Mouse (Mus musculus) lung, adult 2 months (tissue): Measurements from ENCODE around the gene Rfx4. TPM values are rescaled to one million over a fixed set of nuclear protein-coding genes. Genes with fewer than 3 reads are reported as not detected.

Experiments used
- DNase-seq: peaks from one replicate; pipeline ENCODE4 v3.0.0; 2022
- H3K4me1 ChIP-seq: fragments of 200-500 bp; 2 replicates; pipeline ENCODE4 v1.6.1; 2011; ENCODE audit warnings: low read length; ENCODE audit not compliant: control insufficient read depth, insufficient read depth
- H3K4me3 ChIP-seq: fragments of 200-500 bp; replicated peaks from 2 replicates; pipeline ENCODE3; 2011; ENCODE audit warnings: low read depth, mild to moderate bottlenecking, control low read depth, low read length; ENCODE audit errors: extremely low read depth
- CTCF ChIP-seq: fragments of 200-500 bp; IDR thresholded peaks from 2 replicates; pipeline ENCODE4 v1.5.1; 2011; ENCODE audit warnings: mild to moderate bottlenecking, low read length, control low read depth; ENCODE audit not compliant: insufficient read depth
- POLR2A ChIP-seq: fragments of 200-500 bp; IDR thresholded peaks from 2 replicates; pipeline ENCODE4 v1.6.1; 2011; ENCODE audit warnings: low read depth, mild to moderate bottlenecking, control low read depth, low read length, borderline replicate concordance; ENCODE audit errors: extremely low read depth
- WGBS: fragments of 180-500 bp; shearing (Covaris S2); methylation state at CpG from one replicate; pipeline ENCODE4 v1.1.7; 2018; 5-methylcytosine and 5-hydroxymethylcytosine counted together
- polyA plus RNA-seq: library from polyadenylated mRNA; depleted of rRNA; stranded (reverse); fragments of >200 nt; gene quantifications from 2 replicates; pipeline ENCODE4 v1.2.3, GENCODE M21; 2012

Gene Rfx4
- polyA plus RNA-seq, 1 experiment: 0.13 TPM

GRCm38 (mm10) chr10:84902213-84902612 lies 146.4 kb downstream of the Rfx4 start:
- WGBS: 79% methylated on average over 2 of the region's 2 CpGs
- no peaks in the 10 kb centered on the region for H3K4me1 ChIP-seq
- no peak for DNase-seq
- no peak for TF ChIP-seq CTCF
- TF ChIP-seq POLR2A: no peak
- H3K4me3 ChIP-seq: no peak overlapping the region

GRCm38 (mm10) chr10:84903307-84903706 lies 147.4 kb downstream of the Rfx4 start:
- DNase-seq: no peak
- TF ChIP-seq CTCF (no peak), POLR2A (no peak)
- no peak overlapping the region for H3K4me3 ChIP-seq
- 28% methylated on average over 7 of the region's 7 CpGs for WGBS
- no peaks in the 10 kb centered on the region for H3K4me1 ChIP-seq

- no peaks in the 10 kb centered on the region for H3K4me1 ChIP-seq
- no peak for DNase-seq
- no peak for TF ChIP-seq POLR2A
- TF ChIP-seq CTCF: no peak
- no peak overlapping the region for H3K4me3 ChIP-seq
- 13% methylated on average over 5 of the region's 5 CpGs for WGBS
These were observed 147.9 kb downstream of the Rfx4 start for GRCm38 (mm10) chr10:84903742-84904141.

- 80% methylated on average over 9 of the region's 9 CpGs for WGBS
- no peak for DNase-seq
- Histone ChIP-seq H3K4me1 (no peaks in the 10 kb centered on the region), H3K4me3 (no peak overlapping the region)
- TF ChIP-seq CTCF: no peak
- no peak for TF ChIP-seq POLR2A
These were observed 151.0 kb downstream of the Rfx4 start for GRCm38 (mm10) chr10:84906895-84907294.

GRCm38 (mm10) chr10:84908006-84908405 lies 152.1 kb downstream of the Rfx4 start:
- no peak for TF ChIP-seq CTCF
- no peak for TF ChIP-seq POLR2A
- 80% methylated on average over 3 of the region's 3 CpGs for WGBS
- Histone ChIP-seq H3K4me1 (no peaks in the 10 kb centered on the region), H3K4me3 (no peak overlapping the region)
- no peak for DNase-seq

GRCm38 (mm10) chr10:84908471-84908870 lies 152.6 kb downstream of the Rfx4 start:
- H3K4me3 ChIP-seq: no peak overlapping the region
- 83% methylated on average over 3 of the region's 3 CpGs for WGBS
- TF ChIP-seq CTCF (no peak), POLR2A (no peak)
- H3K4me1 ChIP-seq: no peaks in the 10 kb centered on the region
- DNase-seq: no peak

- H3K4me3 ChIP-seq: no peak overlapping the region
- 82% methylated on average over 17 of the region's 17 CpGs for WGBS
These were observed 153.3 kb downstream of the Rfx4 start for GRCm38 (mm10) chr10:84909021-84909801.

GRCm38 (mm10) chr10:84910194-84910593 lies 154.3 kb downstream of the Rfx4 start:
- no peak for DNase-seq
- TF ChIP-seq POLR2A (no peak), CTCF (no peak)
- WGBS: 64% methylated on average over 7 of the region's 7 CpGs
- H3K4me1 ChIP-seq: no peaks in the 10 kb centered on the region
- no peak overlapping the region for H3K4me3 ChIP-seq

More at GRCm38 (mm10) chr10:84909021-84909801, 153.3 kb downstream of the Rfx4 start:
- H3K4me1 ChIP-seq: no peaks in the 10 kb centered on the region
- no peak for DNase-seq
- TF ChIP-seq CTCF (no peak), POLR2A (no peak)

GRCm38 (mm10) chr10:84910758-84911384 lies 155.0 kb downstream of the Rfx4 start:
- Histone ChIP-seq H3K4me1 (no peaks in the 10 kb centered on the region), H3K4me3 (no peak overlapping the region)
- no peak for TF ChIP-seq POLR2A
- TF ChIP-seq CTCF: no peak
- DNase-seq: no peak
- 60% methylated on average over 1 of the region's 1 CpGs for WGBS

GRCm38 (mm10) chr10:84913148-84913547 lies 157.3 kb downstream of the Rfx4 start:
- no peak for DNase-seq
- H3K4me3 ChIP-seq: no peak overlapping the region
- H3K4me1 ChIP-seq: peaks cover 2% of the 10 kb centered on the region; the same call in 1 of the 2 replicates
- TF ChIP-seq POLR2A: no peak
- WGBS: 72% methylated on average over 1 of the region's 1 CpGs
